ENCODE assay signal across 17 mouse cellular contexts in the genomic region with DNA sequence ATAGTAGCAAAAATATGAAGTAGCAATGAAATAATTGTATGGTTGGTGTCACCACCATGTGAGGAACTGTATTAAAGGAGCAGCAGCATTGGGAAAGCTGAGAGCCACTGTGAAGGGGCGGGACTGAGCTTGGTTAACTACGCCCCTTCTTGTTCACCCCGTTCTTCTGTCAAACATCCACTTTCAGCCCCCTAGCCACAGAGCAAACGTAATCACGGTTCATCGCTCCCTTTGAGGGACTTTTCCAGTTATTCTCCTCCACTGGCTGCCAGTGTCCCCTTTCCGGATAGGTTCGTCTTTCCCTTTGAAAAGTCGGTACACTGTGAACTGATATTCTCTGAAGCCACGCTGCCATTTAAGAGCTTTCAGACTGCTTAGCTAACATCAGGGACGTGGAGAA.
DNase-seq lines count a peak whose midpoint lies in the region; ATAC-seq and TF ChIP-seq lines count a peak whose summit lies in the region.
"Had no signal": no experiment of that assay in that cellular context is flagged by ENCODE, and none has a peak within 500 bp of the region (broad histone marks: within the 10 kb centered on the region; RNA-seq: fewer than 3 reads in every experiment).

No protein-coding gene starts in this region.

- H3K27ac ChIP-seq in embryonic facial prominence, embryonic 11.5 days (replicated peaks; ENCODE audit: low read depth, low read length), result no peak overlapping the region
- H3K27ac ChIP-seq in embryonic facial prominence, embryonic 10.5 days (replicated peaks), result no peak overlapping the region
- H3K27ac ChIP-seq in lung, embryonic 16.5 days (ENCODE audit: low read length), result no peak overlapping the region
- no peak overlapping the region for H3K27ac ChIP-seq in lung, postnatal 0 days (ENCODE audit: low read length)
- H3K27ac ChIP-seq in embryonic facial prominence, embryonic 14.5 days (replicated peaks; ENCODE audit: low read depth, low read length), result no peak overlapping the region
- no peak overlapping the region for H3K27ac ChIP-seq in hindbrain, postnatal 0 days
- H3K27ac ChIP-seq: heart, embryonic 13.5 days; limb, embryonic 10.5 days; liver, embryonic 15.5 days had no signal

- no peak overlapping the region for H3K9ac ChIP-seq in embryonic facial prominence, embryonic 11.5 days (replicated peaks; ENCODE audit: low read length)
- no peak overlapping the region for H3K9ac ChIP-seq in lung, embryonic 16.5 days (ENCODE audit: low read length)
- H3K9ac ChIP-seq in lung, postnatal 0 days (replicated peaks; ENCODE audit: low read depth), result no peak overlapping the region
- no peak overlapping the region for H3K9ac ChIP-seq in embryonic facial prominence, embryonic 14.5 days (ENCODE audit: low read depth, low read length)
- no peak overlapping the region for H3K9ac ChIP-seq in hindbrain, postnatal 0 days (replicated peaks; ENCODE audit: low read length)
- H3K9ac ChIP-seq: heart, embryonic 13.5 days; liver, embryonic 15.5 days had no signal

- no peak for ATAC-seq in embryonic facial prominence, embryonic 11.5 days (replicated peaks; ENCODE audit: insufficient number of reproducible peaks, low FRiP score, low TSS enrichment, low read depth)
- no peak for ATAC-seq in lung, embryonic 16.5 days (ENCODE audit: low read depth)
- no peak for ATAC-seq in lung, postnatal 0 days
- ATAC-seq in embryonic facial prominence, embryonic 14.5 days (ENCODE audit: low read depth), result peak; percentile 71; the same call in 1 of the 2 replicates
- no peak for ATAC-seq in hindbrain, postnatal 0 days

- WGBS in embryonic facial prominence, embryonic 11.5 days, result 50% methylated on average over 11 of the region's 11 CpGs
- 51% methylated on average over 11 of the region's 11 CpGs for WGBS in embryonic facial prominence, embryonic 10.5 days
- WGBS in lung, embryonic 16.5 days, result 58% methylated on average over 11 of the region's 11 CpGs
- WGBS in lung, postnatal 0 days, result 62% methylated on average over 11 of the region's 11 CpGs
- WGBS in embryonic facial prominence, embryonic 14.5 days, result 52% methylated on average over 11 of the region's 11 CpGs
- 17% methylated on average over 11 of the region's 11 CpGs for WGBS in hindbrain, postnatal 0 days

- peak; percentile 13 for DNase-seq in embryonic facial prominence, embryonic 11.5 days (ENCODE audit: low spot score)
- DNase-seq in embryonic facial prominence, embryonic 10.5 days (ENCODE audit: low spot score), result no peak
- no peak for DNase-seq in lung, postnatal 0 days (ENCODE audit: low spot score)
- no peak for DNase-seq in embryonic facial prominence, embryonic 14.5 days (ENCODE audit: low spot score)
- no peak for DNase-seq in hindbrain, postnatal 0 days (ENCODE audit: low spot score)
- DNase-seq in urinary bladder, postnatal 4 days (ENCODE audit: low spot score in 2 of 2), result no peak
- no peak for DNase-seq in left cerebral cortex, adult 8-10 months (ENCODE audit: low spot score in 2 of 2)
- DNase-seq: cerebellum, adult 11-12 months; gastrocnemius, postnatal 36 days; kidney, adult 2 months; lung, postnatal 36 days; right cerebral cortex, postnatal 4 days; thymus, postnatal 25 days had no signal

- no peak for TF ChIP-seq CTCF in lung, postnatal 0 days (IDR thresholded peaks at IDR 0.05)
- TF ChIP-seq CTCF in hindbrain, postnatal 0 days (IDR thresholded peaks at IDR 0.05; ENCODE audit: low read depth), result no peak

- no peak for TF ChIP-seq EP300 in lung, postnatal 0 days (IDR thresholded peaks at IDR 0.05)

- no peak overlapping the region for H3K4me2 ChIP-seq in embryonic facial prominence, embryonic 11.5 days (ENCODE audit: low read depth, low read length)
- H3K4me2 ChIP-seq in lung, embryonic 16.5 days (ENCODE audit: low read depth, low read length), result peak overlapping the region; percentile 19; the same call in 1 of the 2 replicates
- no peak overlapping the region for H3K4me2 ChIP-seq in lung, postnatal 0 days (replicated peaks; ENCODE audit: low read depth, low read length)
- H3K4me2 ChIP-seq in embryonic facial prominence, embryonic 14.5 days (ENCODE audit: low read depth, low read length), result no peak overlapping the region
- peak overlapping the region; percentile 26 for H3K4me2 ChIP-seq in hindbrain, postnatal 0 days (ENCODE audit: low read depth, low read length)
- H3K4me2 ChIP-seq: heart, embryonic 13.5 days; liver, embryonic 15.5 days had no signal

- H3K4me1 ChIP-seq in embryonic facial prominence, embryonic 11.5 days (ENCODE audit: control insufficient read depth, insufficient read depth, low read length), result no peaks in the 10 kb centered on the region
- H3K4me1 ChIP-seq in embryonic facial prominence, embryonic 10.5 days, result peaks cover 6% of the 10 kb centered on the region; the same call in 1 of the 2 replicates
- no peaks in the 10 kb centered on the region for H3K4me1 ChIP-seq in lung, embryonic 16.5 days (replicated peaks; ENCODE audit: control insufficient read depth, insufficient read depth, low read length)
- H3K4me1 ChIP-seq in lung, postnatal 0 days (ENCODE audit: insufficient read depth, low read depth, low read length), result no peaks in the 10 kb centered on the region
- no peaks in the 10 kb centered on the region for H3K4me1 ChIP-seq in embryonic facial prominence, embryonic 14.5 days (ENCODE audit: control insufficient read depth, insufficient read depth, low read length)
- H3K4me1 ChIP-seq in hindbrain, postnatal 0 days (ENCODE audit: insufficient read depth, low read length), result no peaks in the 10 kb centered on the region
- H3K4me1 ChIP-seq: heart, embryonic 13.5 days; limb, embryonic 10.5 days; liver, embryonic 15.5 days had no signal

- H3K36me3 ChIP-seq in embryonic facial prominence, embryonic 11.5 days (replicated peaks; ENCODE audit: control insufficient read depth, insufficient read depth, low read depth, low read length), result no peaks in the 10 kb centered on the region
- no peaks in the 10 kb centered on the region for H3K36me3 ChIP-seq in embryonic facial prominence, embryonic 10.5 days (replicated peaks)
- H3K36me3 ChIP-seq in lung, embryonic 16.5 days (ENCODE audit: control insufficient read depth, insufficient read depth, low read length), result no peaks in the 10 kb centered on the region
- H3K36me3 ChIP-seq in lung, postnatal 0 days (ENCODE audit: insufficient read depth, low read length), result no peaks in the 10 kb centered on the region
- no peaks in the 10 kb centered on the region for H3K36me3 ChIP-seq in embryonic facial prominence, embryonic 14.5 days (ENCODE audit: control insufficient read depth, insufficient read depth, low read length)
- H3K36me3 ChIP-seq in hindbrain, postnatal 0 days (ENCODE audit: insufficient read depth, low read length), result no peaks in the 10 kb centered on the region
- H3K36me3 ChIP-seq: heart, embryonic 13.5 days; limb, embryonic 10.5 days; liver, embryonic 15.5 days had no signal

- no peak overlapping the region for H3K4me3 ChIP-seq in embryonic facial prominence, embryonic 11.5 days (ENCODE audit: low read depth, low read length)
- no peak overlapping the region for H3K4me3 ChIP-seq in embryonic facial prominence, embryonic 10.5 days
- H3K4me3 ChIP-seq in lung, embryonic 16.5 days (ENCODE audit: low read length), result no peak overlapping the region
- no peak overlapping the region for H3K4me3 ChIP-seq in lung, postnatal 0 days (ENCODE audit: low read depth, low read length)
- H3K4me3 ChIP-seq in embryonic facial prominence, embryonic 14.5 days (ENCODE audit: low read depth, low read length), result no peak overlapping the region
- H3K4me3 ChIP-seq in hindbrain, postnatal 0 days (ENCODE audit: low read length), result no peak overlapping the region
- H3K4me3 ChIP-seq: heart, embryonic 13.5 days; limb, embryonic 10.5 days; liver, embryonic 15.5 days had no signal

- H3K27me3 ChIP-seq in embryonic facial prominence, embryonic 11.5 days (ENCODE audit: control insufficient read depth, insufficient read depth, low read length), result no peaks in the 10 kb centered on the region
- no peaks in the 10 kb centered on the region for H3K27me3 ChIP-seq in embryonic facial prominence, embryonic 10.5 days (replicated peaks; ENCODE audit: low read depth, poor library complexity, severe bottlenecking)
- no peaks in the 10 kb centered on the region for H3K27me3 ChIP-seq in lung, embryonic 16.5 days (ENCODE audit: control insufficient read depth, insufficient read depth, low read depth, low read length)
- H3K27me3 ChIP-seq in lung, postnatal 0 days (replicated peaks; ENCODE audit: insufficient read depth, low read length), result no peaks in the 10 kb centered on the region
- H3K27me3 ChIP-seq in embryonic facial prominence, embryonic 14.5 days (replicated peaks; ENCODE audit: control insufficient read depth, insufficient read depth, low read length), result no peaks in the 10 kb centered on the region
- H3K27me3 ChIP-seq in hindbrain, postnatal 0 days (ENCODE audit: insufficient read depth, low read length), result no peaks in the 10 kb centered on the region
- H3K27me3 ChIP-seq: heart, embryonic 13.5 days; liver, embryonic 15.5 days had no signal

- no peaks in the 10 kb centered on the region for H3K9me3 ChIP-seq in embryonic facial prominence, embryonic 11.5 days (replicated peaks; ENCODE audit: control insufficient read depth, low read length)
- no peaks in the 10 kb centered on the region for H3K9me3 ChIP-seq in embryonic facial prominence, embryonic 10.5 days
- no peaks in the 10 kb centered on the region for H3K9me3 ChIP-seq in lung, embryonic 16.5 days (ENCODE audit: control insufficient read depth, low read length)
- H3K9me3 ChIP-seq in lung, postnatal 0 days (ENCODE audit: low read length), result no peaks in the 10 kb centered on the region
- no peaks in the 10 kb centered on the region for H3K9me3 ChIP-seq in embryonic facial prominence, embryonic 14.5 days (ENCODE audit: control insufficient read depth, low read length)
- no peaks in the 10 kb centered on the region for H3K9me3 ChIP-seq in hindbrain, postnatal 0 days (ENCODE audit: low read length)
- H3K9me3 ChIP-seq: heart, embryonic 13.5 days; limb, embryonic 10.5 days; liver, embryonic 15.5 days had no signal

Comparison
In these comparisons a context has a peak if more than half of its experiments do, and no peak if none do; other contexts are left out.
1. H3K4me2 ChIP-seq: peak in lung, embryonic 16.5 days (single experiment) and hindbrain, postnatal 0 days (single experiment); none in embryonic facial prominence, embryonic 11.5 days (single experiment), lung, postnatal 0 days (single experiment) and embryonic facial prominence, embryonic 14.5 days (single experiment).